Mouse (Mus musculus): ENCODE measurements around the gene Rpl23a. TPM values are rescaled to one million over a fixed set of nuclear protein-coding genes. Genes with fewer than 3 reads are reported as not detected.
A peak's percentile ranks its signal among the peaks of the same experiment; 100 is the strongest.
"Not testable (repeated sequence)": the region's sequence is repeated elsewhere in the genome, so short reads cannot be mapped to it uniquely, and the experiment has no call there.

Rpl23a gene
- total and polyA plus RNA-seq, 3 experiments, result 2,892 to 4,112 TPM; not detected in 1

- H3K4me1 ChIP-seq (ENCODE audit: control insufficient read depth in 1 of 2, insufficient read depth in 2 of 2, low read length in 2 of 2), result peaks cover 4 to 22% of the 10 kb centered on the region in 2 experiments
- peak overlapping the region in 1 of 2 experiments; percentile 58; a peak in 1 of 4 replicates for H3K4me3 ChIP-seq (ENCODE audit: control insufficient read depth in 1 of 2, insufficient read depth in 1 of 2, low read depth in 2 of 2, low read length in 2 of 2)
- peak; percentile 41; the same call in 1 of the 2 replicates for TF ChIP-seq SIN3A (IDR thresholded peaks at IDR 0.05; ENCODE audit: low read length)
- peak; percentile 88 for TF ChIP-seq TBP (IDR thresholded peaks at IDR 0.05; ENCODE audit: low read depth, low read length)
- 0 out of 2 replicates have a peak, but pooled peaks have one; percentile 20 for TF ChIP-seq MAX (IDR thresholded peaks at IDR 0.05; ENCODE audit: low read length)
- TF ChIP-seq MXI1 (IDR thresholded peaks at IDR 0.05; ENCODE audit: low read depth, low read length), result 0 out of 2 replicates have a peak, but pooled peaks have one; percentile 12
- peak; percentile 51; the same call in 1 of the 2 replicates for TF ChIP-seq MYC (IDR thresholded peaks at IDR 0.05; ENCODE audit: low read depth, low read length)
- peak; percentile 42 for DNase-seq (ENCODE audit: low read depth, low spot score)
- H3K9me3 ChIP-seq (replicated peaks; ENCODE audit: insufficient read depth, low read length); H3K27ac ChIP-seq (ENCODE audit: control insufficient read depth, low read depth, low read length); H3K27me3 ChIP-seq (ENCODE audit: control insufficient read depth in 1 of 2, insufficient read depth in 2 of 2, low read length in 2 of 2); H3K9ac ChIP-seq (ENCODE audit: control insufficient read depth, low read depth, low read length, poor library complexity, severe bottlenecking): not testable (repeated sequence)
- H3K36me3 ChIP-seq (ENCODE audit: control insufficient read depth in 1 of 2, insufficient read depth in 2 of 2, low read length in 2 of 2), result peaks cover 12 to 31% of the 10 kb centered on the region in 2 experiments
- H3K79me2 ChIP-seq (ENCODE audit: control insufficient read depth, insufficient read depth, low read length, poor library complexity), result peaks cover 32% of the 10 kb centered on the region
These were observed 1.3 kb upstream of the Rpl23a start for GRCm38 (mm10) chr11:78184702-78185101.

GRCm38 (mm10) chr11:78183884-78184514 is 615 bp upstream of the Rpl23a start:
- peak overlapping the region; percentile 58 to 72 for H3K4me3 ChIP-seq (ENCODE audit: control insufficient read depth in 1 of 2, insufficient read depth in 1 of 2, low read depth in 2 of 2, low read length in 2 of 2)
- peaks cover 0 to 5% of the 10 kb centered on the region in 2 experiments; a peak in 1 of 4 replicates for H3K27me3 ChIP-seq (ENCODE audit: control insufficient read depth in 1 of 2, insufficient read depth in 2 of 2, low read length in 2 of 2)
- DNase-seq (ENCODE audit: low read depth, low spot score), result peak; percentile 60
- H3K9me3 ChIP-seq (replicated peaks; ENCODE audit: insufficient read depth, low read length), result no peaks in the 10 kb centered on the region
- peak overlapping the region; percentile 51 for H3K27ac ChIP-seq (ENCODE audit: control insufficient read depth, low read depth, low read length)
- H3K79me2 ChIP-seq (ENCODE audit: control insufficient read depth, insufficient read depth, low read length, poor library complexity), result peaks cover 30% of the 10 kb centered on the region
- peaks cover 12 to 34% of the 10 kb centered on the region in 2 experiments for H3K36me3 ChIP-seq (ENCODE audit: control insufficient read depth in 1 of 2, insufficient read depth in 2 of 2, low read length in 2 of 2)
- peak overlapping the region; percentile 76 for H3K9ac ChIP-seq (ENCODE audit: control insufficient read depth, low read depth, low read length, poor library complexity, severe bottlenecking)
- peaks cover 4 to 19% of the 10 kb centered on the region in 2 experiments; a peak in 3 of 4 replicates for H3K4me1 ChIP-seq (ENCODE audit: control insufficient read depth in 1 of 2, insufficient read depth in 2 of 2, low read length in 2 of 2)
- TF ChIP-seq ZNF384 (IDR thresholded peaks at IDR 0.05; ENCODE audit: low read depth, low read length) (peak; percentile 5; the same call in 1 of the 2 replicates), GABPA (IDR thresholded peaks at IDR 0.05; ENCODE audit: low read depth, low read length) (no peak), KAT2A (conservative IDR thresholded peaks at IDR 0.05; ENCODE audit: low read depth, low read length) (no peak), MYC (IDR thresholded peaks at IDR 0.05; ENCODE audit: low read depth, low read length) (no peak), UBTF (IDR thresholded peaks at IDR 0.05; ENCODE audit: borderline replicate concordance, insufficient read depth, low read depth, low read length) (no peak), MAZ (IDR thresholded peaks at IDR 0.05; ENCODE audit: low read depth, low read length) (no peak), MXI1 (IDR thresholded peaks at IDR 0.05; ENCODE audit: low read depth, low read length) (0 out of 2 replicates have a peak, but pooled peaks have one; percentile 20), POLR2AphosphoS2 (IDR thresholded peaks at IDR 0.05; ENCODE audit: low read length) (no peak), JUND (IDR thresholded peaks at IDR 0.05; ENCODE audit: low read depth, low read length) (no peak), CTCF (IDR thresholded peaks at IDR 0.05 in 2 of 3, conservative IDR thresholded peaks at IDR 0.05 in 1 of 3; ENCODE audit: control insufficient read depth in 1 of 3, insufficient read depth in 1 of 3, low read depth in 2 of 3, low read length in 3 of 3, poor library complexity in 1 of 3, severe bottlenecking in 1 of 3) (0 out of 6 replicates have a peak, but pooled peaks of 1 of the 3 experiments have one; percentile 8), TCF12 (IDR thresholded peaks at IDR 0.05; ENCODE audit: low read depth, low read length) (no peak), USF2 (IDR thresholded peaks at IDR 0.05; ENCODE audit: borderline replicate concordance in 1 of 2, insufficient read depth in 1 of 2, low read depth in 1 of 2, low read length in 2 of 2) (no peak), USF1 (IDR thresholded peaks at IDR 0.05; ENCODE audit: low read depth, low read length) (peak; percentile 48), GATA1 (IDR thresholded peaks at IDR 0.05; ENCODE audit: low read depth, low read length) (no peak), TAL1 (IDR thresholded peaks at IDR 0.05; ENCODE audit: low read length) (no peak), ZMIZ1 (IDR thresholded peaks at IDR 0.05; ENCODE audit: low read depth, low read length) (no peak), POLR2A (IDR thresholded peaks at IDR 0.05; ENCODE audit: control insufficient read depth in 1 of 2, insufficient read depth in 1 of 2, low read depth in 1 of 2, low read length in 2 of 2, poor library complexity in 1 of 2) (no peak), HCFC1 (IDR thresholded peaks at IDR 0.05; ENCODE audit: low read depth, low read length) (no peak), ETS1 (IDR thresholded peaks at IDR 0.05; ENCODE audit: low read depth, low read length) (no peak), E2F4 (IDR thresholded peaks at IDR 0.05; ENCODE audit: borderline replicate concordance, low read depth, low read length) (no peak), NELFE (IDR thresholded peaks at IDR 0.05; ENCODE audit: low read depth, low read length) (no peak), CHD2 (IDR thresholded peaks at IDR 0.05; ENCODE audit: low read length) (no peak), ZC3H11A (IDR thresholded peaks at IDR 0.05; ENCODE audit: low read depth, low read length) (no peak), MYB (IDR thresholded peaks at IDR 0.05; ENCODE audit: low read depth, low read length) (no peak), ZKSCAN1 (IDR thresholded peaks at IDR 0.05; ENCODE audit: low read depth, low read length) (no peak), TBP (IDR thresholded peaks at IDR 0.05; ENCODE audit: low read depth, low read length) (no peak), NRF1 (IDR thresholded peaks at IDR 0.05; ENCODE audit: insufficient read depth, low read depth, low read length, poor library complexity, severe bottlenecking) (no peak), SMC3 (IDR thresholded peaks at IDR 0.05; ENCODE audit: low read depth, low read length) (no peak)
